Comparison of ENCODE assay signal across 14 mouse cellular contexts in genomic region chr13:55107694-55108093, GRCm38 (mm10). TPM values are rescaled to one million over a fixed set of nuclear protein-coding genes. Genes with fewer than 3 reads are reported as not detected.
DNase-seq lines count a peak whose midpoint lies in the region; TF ChIP-seq lines count a peak whose summit lies in the region.
"Had no signal": no experiment of that assay in that cellular context is flagged by ENCODE, and none has a peak within 500 bp of the region (broad histone marks: within the 10 kb centered on the region; RNA-seq: fewer than 3 reads in every experiment).

No protein-coding gene starts in this region.

- WGBS in limb, embryonic 10.5 days, result 84% methylated on average over 8 of the region's 8 CpGs
- 37% methylated on average over 8 of the region's 8 CpGs for WGBS in cerebellum, adult 2 months

- no peaks in the 10 kb centered on the region for H3K9me3 ChIP-seq in limb, embryonic 10.5 days (replicated peaks)
- H3K9me3 ChIP-seq: lung, embryonic 15.5 days had no signal

- no peak for TF ChIP-seq CTCF in cerebellum, adult 2 months (IDR thresholded peaks at IDR 0.05; ENCODE audit: borderline replicate concordance, insufficient read depth, low read depth, low read length)

- peaks cover 10% of the 10 kb centered on the region for H3K4me1 ChIP-seq in limb, embryonic 10.5 days
- peaks cover 4% of the 10 kb centered on the region for H3K4me1 ChIP-seq in cerebellum, adult 2 months (ENCODE audit: control insufficient read depth, insufficient read depth, low read length)

- H3K27ac ChIP-seq in limb, embryonic 10.5 days, result no peak overlapping the region
- H3K27ac ChIP-seq in cerebellum, adult 2 months (ENCODE audit: insufficient read depth, low read length), result no peak overlapping the region
- H3K27ac ChIP-seq: lung, embryonic 15.5 days; stomach, postnatal 0 days had no signal

- peak; percentile 32 to 34 for DNase-seq in layer of hippocampus, adult 8-10 months (ENCODE audit: low spot score in 2 of 2)
- no peak for DNase-seq in layer of hippocampus, postnatal 25 days (ENCODE audit: extremely low spot score in 1 of 2, low spot score in 1 of 2)
- DNase-seq in NIH3T3 (ENCODE audit: low read depth), result peak; percentile 70
- peak; percentile 81 to 86 for DNase-seq in heart, adult 18-20 months
- peak; percentile 23 for DNase-seq in limb, embryonic 10.5 days (ENCODE audit: low spot score)
- no peak for DNase-seq in spleen, adult 12 weeks (ENCODE audit: low spot score)
- DNase-seq in cerebellum, adult 2 months, result no peak
- DNase-seq in natural killer cell, adult 2 months (ENCODE audit: low spot score in 2 of 2), result no peak

- TF ChIP-seq POLR2A in cerebellum, adult 2 months (IDR thresholded peaks at IDR 0.05; ENCODE audit: borderline replicate concordance, insufficient read depth, low read length), result no peak

- no peak overlapping the region for H3K4me3 ChIP-seq in limb, embryonic 10.5 days
- no peak overlapping the region for H3K4me3 ChIP-seq in cerebellum, adult 2 months (replicated peaks; ENCODE audit: insufficient read depth, low read depth, low read length)
- H3K4me3 ChIP-seq: lung, embryonic 15.5 days had no signal

- no peaks in the 10 kb centered on the region for H3K27me3 ChIP-seq in limb, embryonic 10.5 days (ENCODE audit: low read depth, poor library complexity, severe bottlenecking)
- H3K27me3 ChIP-seq in cerebellum, adult 2 months (ENCODE audit: control insufficient read depth, insufficient read depth, low read length), result no peaks in the 10 kb centered on the region
- H3K27me3 ChIP-seq: lung, embryonic 15.5 days had no signal

- H3K36me3 ChIP-seq in limb, embryonic 10.5 days, result peaks cover 33% of the 10 kb centered on the region

RNA-seq across cellular contexts. Expression of gene Zfp346, which starts 2.6 kb away (rescaled TPM):
- 10 to 100 TPM; 44.4 to 53.3 (median 51.5) TPM for total RNA-seq in layer of hippocampus, adult 8-10 months (2022)
- 10 to 100 TPM; 45.6 to 51.3 TPM for total RNA-seq in layer of hippocampus, postnatal 25 days (2021)
- 10 to 100 TPM; 16.6 to 18.0 TPM for total RNA-seq in heart, adult 18-20 months (2021)
- 25.0 and 30.0 TPM in 2 replicates for polyA plus RNA-seq in limb, embryonic 10.5 days (2016; fragmentation: Nextera tagmentation; extraction: Ambion mirVana)
- 48.5 and 52.5 TPM in 2 replicates for polyA plus RNA-seq in cerebellum, adult 2 months (2012; rRNA removed)

RNA-seq across cellular contexts. Expression of gene Uimc1, which starts 7.6 kb away (rescaled TPM):
- 10 to 100 TPM; 22.3 to 28.3 (median 25.1) TPM for total RNA-seq in layer of hippocampus, adult 8-10 months (2022)
- total RNA-seq in layer of hippocampus, postnatal 25 days (2021), result 10 to 100 TPM; 17.8 to 22.1 TPM
- 10 to 100 TPM; 16.7 to 17.0 TPM for total RNA-seq in heart, adult 18-20 months (2021)
- 21.2 and 24.4 TPM in 2 replicates for polyA plus RNA-seq in limb, embryonic 10.5 days (2016; fragmentation: Nextera tagmentation; extraction: Ambion mirVana)
- polyA plus RNA-seq in cerebellum, adult 2 months (2012; rRNA removed), result 24.0 and 24.8 TPM in 2 replicates

RNA-seq across cellular contexts. Expression of gene Gm17617, which starts 25.7 kb away (rescaled TPM):
- not detected for total RNA-seq in layer of hippocampus, adult 8-10 months (2022)
- not detected for total RNA-seq in layer of hippocampus, postnatal 25 days (2021)
- not detected for total RNA-seq in heart, adult 18-20 months (2021)
- polyA plus RNA-seq in limb, embryonic 10.5 days (2016; fragmentation: Nextera tagmentation; extraction: Ambion mirVana), result not detected in 2 replicates
- not detected in 2 replicates for polyA plus RNA-seq in cerebellum, adult 2 months (2012; rRNA removed)
- total RNA-seq: hematopoietic stem cell, adult 5-6 weeks had no signal
- polyA plus RNA-seq: brain, embryonic 14.5 days; embryonic facial prominence, embryonic 11.5 days; lung, embryonic 15.5 days; neural tube, embryonic 14.5 days; stomach, postnatal 0 days had no signal

RNA-seq across cellular contexts. Expression of gene Fgfr4, which starts 44.7 kb away (rescaled TPM):
- total RNA-seq in layer of hippocampus, adult 8-10 months (2022), result 1 to 10 TPM in 1 of 4 experiments, under 1 TPM in 3; 0.37 to 1.2 (median 0.59) TPM
- total RNA-seq in layer of hippocampus, postnatal 25 days (2021), result under 1 TPM; 0.68 to 0.74 TPM
- under 1 TPM; 0.28 to 0.30 TPM for total RNA-seq in heart, adult 18-20 months (2021)
- 0.73 and 2.1 TPM in 2 replicates for polyA plus RNA-seq in limb, embryonic 10.5 days (2016; fragmentation: Nextera tagmentation; extraction: Ambion mirVana)
- 0.05 and 0.16 TPM in 2 replicates for polyA plus RNA-seq in cerebellum, adult 2 months (2012; rRNA removed)
- total RNA-seq: hematopoietic stem cell, adult 5-6 weeks had no signal

Comparison
In these comparisons a context has a peak if more than half of its experiments do, and no peak if none do; other contexts are left out.
1. DNase-seq: peak in layer of hippocampus, adult 8-10 months (2 of 2), NIH3T3 (single experiment), heart, adult 18-20 months (2 of 2) and limb, embryonic 10.5 days (single experiment); none in layer of hippocampus, postnatal 25 days (0 of 2), spleen, adult 12 weeks (single experiment), cerebellum, adult 2 months (0 of 2) and natural killer cell, adult 2 months (0 of 2).